Mouse (Mus musculus) ovary, adult 10 weeks (tissue): ENCODE measurements around the gene Yipf7. TPM values are rescaled to one million over a fixed set of nuclear protein-coding genes. Genes with fewer than 3 reads are reported as not detected.

Source experiments
- polyA plus RNA-seq: library from polyadenylated mRNA; stranded (reverse); fragments of 350-450 nt; fragmentation: Illumina TruSeq; extraction: RNeasy Lipid Tissue Mini Kit (QIAGEN cat#74804); gene quantifications from one replicate; pipeline ENCODE4 v1.2.3, GENCODE M21; 2014

Gene Yipf7
- polyA plus RNA-seq = not detected

DNA sequence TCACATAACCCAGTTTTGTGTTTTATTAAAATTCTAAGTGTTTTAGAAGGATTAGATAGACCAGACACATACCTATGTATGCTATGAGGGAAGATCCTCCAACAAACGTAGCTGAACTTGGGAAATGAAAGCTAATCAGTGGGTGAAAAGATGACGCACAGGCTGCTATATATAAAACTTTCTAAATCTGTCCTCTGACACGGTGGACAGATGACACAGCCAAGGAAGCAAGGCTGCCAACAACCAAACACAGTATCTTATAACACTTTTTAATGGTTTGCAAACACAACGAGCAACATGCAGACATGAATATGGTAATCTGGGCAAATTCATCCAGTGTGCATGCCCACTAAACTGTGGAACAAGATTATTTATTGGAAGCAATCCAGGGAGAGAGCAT is at the start of gene Yipf7:
Gene Yipf7, minus strand, starts transcription at position 160 of the 400 bp plus-strand sequence.

DNA sequence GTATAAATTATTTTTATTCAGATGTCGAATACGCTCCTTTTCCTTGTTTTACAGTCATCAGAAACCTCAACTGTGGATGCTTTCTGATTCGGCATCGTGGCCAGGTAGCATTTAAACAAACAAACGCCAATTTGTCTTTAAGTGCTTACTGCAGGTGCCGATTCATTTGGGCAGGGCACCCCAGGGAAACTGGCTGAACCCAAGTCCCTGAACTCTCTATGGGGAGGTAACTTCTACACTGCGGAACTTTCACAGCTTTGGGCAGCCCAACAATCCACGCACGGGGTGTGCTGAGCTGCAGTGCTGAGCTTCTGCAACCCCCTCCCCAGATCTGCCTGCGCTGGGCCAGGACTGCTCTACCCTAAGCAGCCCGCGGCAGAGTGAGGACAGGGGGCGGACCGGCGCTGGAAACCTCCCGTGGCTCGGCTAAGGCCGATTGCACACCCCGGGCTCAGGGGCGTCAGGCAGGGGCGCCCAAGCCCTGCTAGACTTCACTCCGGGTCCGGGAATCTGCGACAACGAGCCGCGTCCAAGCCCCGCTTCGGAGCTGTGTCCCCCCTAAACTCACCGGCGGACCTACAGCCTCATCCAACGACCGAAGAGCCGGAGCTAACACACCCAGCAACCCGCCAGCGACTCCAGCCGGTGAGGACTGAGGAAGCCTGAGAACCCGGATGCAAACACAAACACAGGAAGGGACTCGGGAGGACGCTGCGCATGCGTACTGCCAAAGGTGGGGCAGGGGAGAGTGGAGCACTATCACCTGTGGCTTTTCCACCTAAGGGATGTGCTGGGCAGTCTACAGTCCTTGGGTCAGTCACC is 49.4 kb upstream of the Yipf7 start, which contains the start of gene Gnpda2:
Gene Gnpda2, minus strand, starts transcription at position 701 of the 822 bp plus-strand sequence.

DNA sequence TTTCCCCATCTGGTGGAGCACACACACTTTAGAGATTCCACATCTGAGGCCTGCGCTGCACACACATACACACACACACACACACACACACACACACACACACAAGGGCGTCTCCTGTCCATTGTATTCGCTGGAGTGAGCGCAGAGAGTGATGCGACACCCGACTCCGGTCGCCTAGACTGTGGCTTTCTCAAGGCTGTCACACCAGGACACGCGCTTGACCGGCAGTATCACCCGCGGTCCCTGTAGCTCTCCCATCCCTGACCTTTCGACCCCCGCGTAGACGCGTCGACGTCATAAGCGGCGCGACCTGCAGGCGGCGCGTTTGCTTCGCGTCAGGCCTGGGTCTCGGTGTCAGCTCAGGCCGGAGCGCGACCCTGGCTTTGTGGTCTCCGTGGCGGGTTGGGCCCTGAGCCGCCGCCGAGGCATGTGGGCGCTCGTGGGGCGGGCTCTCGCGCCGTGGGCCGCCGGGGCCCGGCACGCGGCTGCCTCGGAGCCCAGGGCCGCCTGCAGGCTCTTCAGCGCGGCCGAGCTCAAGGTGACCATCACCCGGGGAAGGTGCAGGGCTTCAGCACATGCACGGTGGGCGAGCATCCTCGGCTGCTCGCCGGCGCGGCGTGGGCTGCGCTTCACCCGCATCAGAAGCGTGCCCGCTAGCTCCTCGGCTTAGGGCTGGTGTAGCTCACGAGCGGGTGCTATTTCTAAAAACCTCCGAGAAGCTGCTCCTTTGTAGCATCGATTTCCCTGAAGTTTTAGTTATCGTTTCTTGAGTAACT is 14.4 kb upstream of the Yipf7 start, which contains the start of gene Guf1:
Gene Guf1, plus strand, starts transcription at position 296 of the 776 bp plus-strand sequence.

Other genes with a start within 250 kb of the Yipf7 start
- 0.23 TPM for gene Kctd8, start 201.0 kb downstream of the Yipf7 start, polyA plus RNA-seq
- gene Guf1, start 14.3 kb upstream of the Yipf7 start, polyA plus RNA-seq = 59.0 TPM
- gene Gnpda2, start 49.7 kb upstream of the Yipf7 start, polyA plus RNA-seq = 121 TPM